Mouse (Mus musculus) subcutaneous adipose tissue, adult 2 months (tissue): Measurements from ENCODE around the gene V1rd19. TPM values are rescaled to one million over a fixed set of nuclear protein-coding genes. Genes with fewer than 3 reads are reported as not detected.

ENCODE experiments used
- polyA plus RNA-seq: library from polyadenylated mRNA; depleted of rRNA; stranded (reverse); fragments of >200 nt; gene quantifications from 2 replicates; pipeline ENCODE4 v1.2.3, GENCODE M21; 2012; ENCODE audit warnings: low replicate concordance; rRNA removed

The V1rd19 gene
- not detected in 2 replicates for polyA plus RNA-seq

DNA sequence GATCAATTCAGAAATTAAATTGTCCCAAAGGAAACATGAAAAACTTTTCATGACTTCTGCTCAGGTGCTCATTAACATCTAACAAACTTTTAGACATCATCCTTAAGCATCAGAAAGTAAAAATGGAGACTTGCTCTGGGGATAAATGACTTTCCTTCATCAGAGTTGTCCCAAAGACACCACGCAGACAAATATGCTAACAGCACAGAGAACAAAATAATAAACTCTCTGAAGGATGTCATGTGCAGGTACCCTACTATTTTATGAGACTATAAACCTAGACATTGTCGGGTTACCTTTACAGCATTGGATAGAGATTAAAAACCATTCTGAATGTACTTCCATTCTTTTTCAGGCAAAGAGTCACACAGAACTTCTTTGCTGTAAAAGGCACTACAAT is at the start of gene V1rd19:
V1rd19 (plus strand) TSS at position 301 of the 400 bp plus-strand sequence.

GRCm38 (mm10) chr7:23974315-23974714 is 27.2 kb upstream of the V1rd19 start, which contains the start of gene Vmn1r181:
Gene Vmn1r181, plus strand, starts transcription at chr7:23974615.

DNA sequence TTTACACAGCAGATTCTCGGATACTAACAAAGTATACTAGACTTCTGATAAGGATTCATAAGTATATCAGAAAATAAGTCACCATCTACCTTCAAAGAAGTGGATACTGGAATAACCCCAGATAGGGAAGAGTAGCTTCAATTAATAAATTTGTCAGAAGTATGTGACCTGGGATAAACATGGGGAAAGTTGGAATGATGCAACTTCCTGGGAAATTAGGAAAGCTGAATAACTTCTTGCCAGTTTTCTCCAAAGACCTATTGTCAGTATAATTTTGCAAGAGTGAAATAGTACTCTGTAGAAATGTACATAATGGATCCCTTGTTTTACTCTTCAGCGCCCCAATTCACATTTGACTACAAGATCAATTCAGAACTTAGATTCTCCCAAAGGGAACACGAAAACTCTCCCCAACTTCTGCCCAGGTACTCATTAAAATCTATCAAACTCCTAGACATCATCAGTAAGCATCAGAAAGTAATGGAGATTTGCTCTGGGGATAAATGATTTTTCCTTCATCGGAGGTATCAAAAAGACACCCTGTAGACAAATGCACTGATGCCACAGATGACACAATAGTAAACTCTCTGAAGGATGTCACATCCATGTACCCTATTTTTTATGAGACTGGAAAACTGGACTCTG is 51.3 kb downstream of the V1rd19 start, which contains the start of gene Vmn1r183:
Vmn1r183 (plus strand) TSS at position 595 of the 645 bp plus-strand sequence.

Other genes starting within 250 kb of the V1rd19 start
- not detected in 2 replicates for gene Vmn1r174, start 249.4 kb upstream of the V1rd19 start, polyA plus RNA-seq
- gene Vmn1r175, start 191.0 kb upstream of the V1rd19 start, polyA plus RNA-seq: not detected in 2 replicates
- not detected in 2 replicates for gene Vmn1r176, start 164.3 kb upstream of the V1rd19 start, polyA plus RNA-seq
- gene Vmn1r177, start 135.2 kb upstream of the V1rd19 start, polyA plus RNA-seq: not detected in 2 replicates
- not detected in 2 replicates for gene Vmn1r178, start 109.7 kb upstream of the V1rd19 start, polyA plus RNA-seq
- not detected in 2 replicates for gene Vmn1r179, start 74.7 kb upstream of the V1rd19 start, polyA plus RNA-seq
- gene Vmn1r180, start 51.1 kb upstream of the V1rd19 start, polyA plus RNA-seq: not detected in 2 replicates
- not detected in 2 replicates for gene Vmn1r181, start 27.1 kb upstream of the V1rd19 start, polyA plus RNA-seq
- not detected in 2 replicates for gene Vmn1r183, start 51.6 kb downstream of the V1rd19 start, polyA plus RNA-seq
- gene Zfp180, start 80.2 kb downstream of the V1rd19 start, polyA plus RNA-seq: 11.2 and 17.5 TPM in 2 replicates
- 2.0 and 4.3 TPM in 2 replicates for gene Zfp112, start 110.6 kb downstream of the V1rd19 start, polyA plus RNA-seq
- 7.5 and 11.7 TPM in 2 replicates for gene Zfp235, start 132.5 kb downstream of the V1rd19 start, polyA plus RNA-seq
- gene Zfp114, start 173.4 kb downstream of the V1rd19 start, polyA plus RNA-seq: 0.26 and 2.0 TPM in 2 replicates
- gene Zfp111, start 209.8 kb downstream of the V1rd19 start, polyA plus RNA-seq: 2.2 and 5.3 TPM in 2 replicates
- gene Zfp109, start 235.9 kb downstream of the V1rd19 start, polyA plus RNA-seq: 1.1 and 3.8 TPM in 2 replicates